Comparison of ENCODE assay signal across 21 mouse cellular contexts in genomic region chr7:98469089-98469488, GRCm38 (mm10). TPM values are rescaled to one million over a fixed set of nuclear protein-coding genes. Genes with fewer than 3 reads are reported as not detected.
A peak's percentile ranks its signal among the peaks of the same experiment; 100 is the strongest.
DNase-seq lines count a peak whose midpoint lies in the region; ATAC-seq lines count a peak whose summit lies in the region.
"Had no signal": no experiment of that assay in that cellular context is flagged by ENCODE, and none has a peak within 500 bp of the region (broad histone marks: within the 10 kb centered on the region; RNA-seq: fewer than 3 reads in every experiment).

No protein-coding gene starts in this region.

- ATAC-seq in hindbrain, embryonic 13.5 days (ENCODE audit: low FRiP score), result no peak
- ATAC-seq in limb, embryonic 12.5 days (ENCODE audit: insufficient number of reproducible peaks, insufficient read depth, low FRiP score, low TSS enrichment, low read depth), result peak; percentile 73; the same call in 1 of the 2 replicates
- no peak for ATAC-seq in kidney, embryonic 14.5 days (ENCODE audit: low FRiP score, low TSS enrichment)
- ATAC-seq: forebrain, embryonic 14.5 days; intestine, embryonic 15.5 days; Patski had no signal

- H3K36me3 ChIP-seq in hindbrain, embryonic 10.5 days, result no peaks in the 10 kb centered on the region
- H3K36me3 ChIP-seq in hindbrain, embryonic 13.5 days, result no peaks in the 10 kb centered on the region
- H3K36me3 ChIP-seq in limb, embryonic 12.5 days, result no peaks in the 10 kb centered on the region
- no peaks in the 10 kb centered on the region for H3K36me3 ChIP-seq in kidney, embryonic 14.5 days (ENCODE audit: control insufficient read depth, insufficient read depth, low read length)
- H3K36me3 ChIP-seq: intestine, embryonic 15.5 days; lung, embryonic 15.5 days had no signal

- peaks cover 16% of the 10 kb centered on the region for H3K4me1 ChIP-seq in hindbrain, embryonic 10.5 days (replicated peaks)
- no peaks in the 10 kb centered on the region for H3K4me1 ChIP-seq in hindbrain, embryonic 13.5 days (replicated peaks)
- H3K4me1 ChIP-seq in limb, embryonic 12.5 days (replicated peaks), result peaks cover 14% of the 10 kb centered on the region
- no peaks in the 10 kb centered on the region for H3K4me1 ChIP-seq in kidney, embryonic 14.5 days (ENCODE audit: control insufficient read depth, insufficient read depth, low read length)
- H3K4me1 ChIP-seq: intestine, embryonic 15.5 days; lung, embryonic 15.5 days had no signal

- no peak overlapping the region for H3K9ac ChIP-seq in hindbrain, embryonic 13.5 days
- no peak overlapping the region for H3K9ac ChIP-seq in limb, embryonic 12.5 days (replicated peaks)
- no peak overlapping the region for H3K9ac ChIP-seq in kidney, embryonic 14.5 days (ENCODE audit: low read depth, low read length)
- H3K9ac ChIP-seq: intestine, embryonic 15.5 days; lung, embryonic 15.5 days had no signal

- H3K4me2 ChIP-seq in hindbrain, embryonic 13.5 days, result no peak overlapping the region
- no peak overlapping the region for H3K4me2 ChIP-seq in limb, embryonic 12.5 days
- no peak overlapping the region for H3K4me2 ChIP-seq in kidney, embryonic 14.5 days (replicated peaks; ENCODE audit: low read depth, low read length)
- H3K4me2 ChIP-seq: intestine, embryonic 15.5 days; lung, embryonic 15.5 days; midbrain, embryonic 11.5 days had no signal

- WGBS in hindbrain, embryonic 10.5 days, result 69% methylated on average over 3 of the region's 3 CpGs
- WGBS in hindbrain, embryonic 13.5 days, result 68% methylated on average over 3 of the region's 3 CpGs
- 55% methylated on average over 3 of the region's 3 CpGs for WGBS in limb, embryonic 12.5 days
- WGBS in kidney, embryonic 14.5 days, result 77% methylated on average over 3 of the region's 3 CpGs

- no peaks in the 10 kb centered on the region for H3K27me3 ChIP-seq in hindbrain, embryonic 10.5 days (ENCODE audit: insufficient read depth, poor library complexity, severe bottlenecking)
- no peaks in the 10 kb centered on the region for H3K27me3 ChIP-seq in hindbrain, embryonic 13.5 days
- no peaks in the 10 kb centered on the region for H3K27me3 ChIP-seq in limb, embryonic 12.5 days
- H3K27me3 ChIP-seq in kidney, embryonic 14.5 days (ENCODE audit: control insufficient read depth, insufficient read depth, low read length), result no peaks in the 10 kb centered on the region
- H3K27me3 ChIP-seq: intestine, embryonic 15.5 days; lung, embryonic 15.5 days had no signal

- no peak overlapping the region for H3K4me3 ChIP-seq in hindbrain, embryonic 10.5 days
- no peak overlapping the region for H3K4me3 ChIP-seq in hindbrain, embryonic 13.5 days
- H3K4me3 ChIP-seq in limb, embryonic 12.5 days (replicated peaks), result no peak overlapping the region
- no peak overlapping the region for H3K4me3 ChIP-seq in kidney, embryonic 14.5 days (ENCODE audit: low read length)
- H3K4me3 ChIP-seq: gastrocnemius, adult 2 months; heart, adult 2 months; intestine, embryonic 15.5 days; lung, embryonic 15.5 days had no signal

- H3K27ac ChIP-seq in hindbrain, embryonic 10.5 days, result 0 out of 2 replicates have a peak overlapping the region, but pooled peaks have one; percentile 2
- no peak overlapping the region for H3K27ac ChIP-seq in hindbrain, embryonic 13.5 days
- peak overlapping the region; percentile 57; the same call in 1 of the 2 replicates for H3K27ac ChIP-seq in limb, embryonic 12.5 days
- no peak overlapping the region for H3K27ac ChIP-seq in kidney, embryonic 14.5 days (ENCODE audit: low read depth, low read length)
- H3K27ac ChIP-seq: gastrocnemius, adult 2 months; heart, adult 2 months; intestine, embryonic 15.5 days; lung, embryonic 15.5 days had no signal

- no peaks in the 10 kb centered on the region for H3K9me3 ChIP-seq in hindbrain, embryonic 10.5 days
- no peaks in the 10 kb centered on the region for H3K9me3 ChIP-seq in hindbrain, embryonic 13.5 days
- no peaks in the 10 kb centered on the region for H3K9me3 ChIP-seq in limb, embryonic 12.5 days
- H3K9me3 ChIP-seq in kidney, embryonic 14.5 days (ENCODE audit: control insufficient read depth, low read length), result no peaks in the 10 kb centered on the region
- H3K9me3 ChIP-seq: intestine, embryonic 15.5 days; lung, embryonic 15.5 days had no signal

- DNase-seq in hindbrain, embryonic 10.5 days (ENCODE audit: low spot score), result no peak
- peak; percentile 32 for DNase-seq in T-cell, adult 2 months (ENCODE audit: low spot score)
- peak; percentile 66 for DNase-seq in thymus, postnatal 25 days
- no peak for DNase-seq in urinary bladder, adult 2 months (ENCODE audit: low spot score)
- DNase-seq in heart, adult 8-10 months (ENCODE audit: low spot score), result no peak
- DNase-seq: cerebellum, adult 11 months; heart, adult 2 months; heart, postnatal 4 days; kidney, postnatal 4 days; layer of hippocampus, postnatal 36 days; liver had no signal

RNA-seq across cellular contexts. Expression of gene Lrrc32, which starts 20.0 kb away (rescaled TPM):
- polyA plus RNA-seq in hindbrain, embryonic 10.5 days (2016; fragmentation: Nextera tagmentation; extraction: Ambion mirVana), result 5.8 and 6.0 TPM in 2 replicates
- polyA plus RNA-seq in hindbrain, embryonic 13.5 days (2015; fragmentation: Nextera tagmentation; extraction: Ambion mirVana), result 3.1 and 3.9 TPM in 2 replicates
- polyA plus RNA-seq in limb, embryonic 12.5 days (2016; fragmentation: Nextera tagmentation; extraction: Ambion mirVana), result 2.3 and 4.6 TPM in 2 replicates
- 9.5 and 13.7 TPM in 2 replicates for polyA plus RNA-seq in kidney, embryonic 14.5 days (2014; fragmentation: Nextera tagmentation; extraction: Ambion mirVana)
- 12.6 and 17.6 TPM in 2 replicates for polyA plus RNA-seq in urinary bladder, adult 2 months (2012; rRNA removed)
- 10 to 100 TPM in 3 of 4 experiments, 1 to 10 TPM in 1; 7.7 to 17.3 (median 12.2) TPM for total RNA-seq in heart, adult 8-10 months (2022)

RNA-seq across cellular contexts. Expression of gene Gucy2d, which starts 28.9 kb away (rescaled TPM):
- not detected in 2 replicates for polyA plus RNA-seq in hindbrain, embryonic 10.5 days (2016; fragmentation: Nextera tagmentation; extraction: Ambion mirVana)
- polyA plus RNA-seq in hindbrain, embryonic 13.5 days (2015; fragmentation: Nextera tagmentation; extraction: Ambion mirVana), result 0.10 TPM in 1 of 2 replicates, not detected in the other
- 0.08 TPM in 1 of 2 replicates, not detected in the other for polyA plus RNA-seq in limb, embryonic 12.5 days (2016; fragmentation: Nextera tagmentation; extraction: Ambion mirVana)
- polyA plus RNA-seq in kidney, embryonic 14.5 days (2014; fragmentation: Nextera tagmentation; extraction: Ambion mirVana), result not detected in 2 replicates
- 0.10 and 0.17 TPM in 2 replicates for polyA plus RNA-seq in urinary bladder, adult 2 months (2012; rRNA removed)
- total RNA-seq in heart, adult 8-10 months (2022), result under 1 TPM in 3 of 4 experiments, not detected in 1; 0.12 to 0.20 (median 0.16) TPM
- total RNA-seq: CH12.LX; heart, postnatal 4 days; layer of hippocampus, postnatal 36 days had no signal
- polyA plus RNA-seq: lung, embryonic 15.5 days; midbrain, embryonic 11.5 days; Patski had no signal

Comparison
In these comparisons a context has a peak if more than half of its experiments do, and no peak if none do; other contexts are left out.
1. H3K27ac ChIP-seq: peak in hindbrain, embryonic 10.5 days (single experiment) and limb, embryonic 12.5 days (single experiment); none in hindbrain, embryonic 13.5 days (single experiment) and kidney, embryonic 14.5 days (single experiment).
2. DNase-seq: peak in T-cell, adult 2 months (single experiment) and thymus, postnatal 25 days (single experiment); none in hindbrain, embryonic 10.5 days (single experiment), urinary bladder, adult 2 months (single experiment) and heart, adult 8-10 months (single experiment).